Mouse (Mus musculus): ENCODE results near the gene Zfp456.
"Not testable (repeated sequence)": the region's sequence is repeated elsewhere in the genome, so short reads cannot be mapped to it uniquely, and the experiment has no call there.

- TF ChIP-seq CTCF (IDR thresholded peaks at IDR 0.05; ENCODE audit: insufficient read depth, low read length); POLR2A (IDR thresholded peaks at IDR 0.05; ENCODE audit: borderline replicate concordance, extremely low read depth, low read depth, low read length): not testable (repeated sequence)
These were observed 38.0 kb upstream of the Zfp456 start for GRCm38 (mm10) chr13:67413634-67414033.
